Mouse (Mus musculus) neural tube, embryonic 14.5 days (tissue): ENCODE measurements around the gene Wdr93. TPM values are rescaled to one million over a fixed set of nuclear protein-coding genes. Genes with fewer than 3 reads are reported as not detected.
"Not testable (repeated sequence)": the region's sequence is repeated elsewhere in the genome, so short reads cannot be mapped to it uniquely, and the experiment has no call there.

ENCODE experiments used
- ATAC-seq: fragments of 200-750 bp; cut with Nextera tagmentation; 2 replicates; pipeline ENCODE4 v1.8.0; 2017; ENCODE audit warnings: low read depth, mild to moderate bottlenecking, moderate TSS enrichment, moderate library complexity
- H3K27ac ChIP-seq: fragments of 300-500 bp; sonication (generic); 2 replicates; pipeline ENCODE4 v1.5.1; 2014; ENCODE audit warnings: low read depth, mild to moderate bottlenecking, control low read depth, low read length, moderate library complexity, mixed read lengths
- H3K27me3 ChIP-seq: fragments of 300-500 bp; sonication (generic); 2 replicates; pipeline ENCODE4 v1.6.1; 2014; ENCODE audit warnings: low read length; ENCODE audit not compliant: control insufficient read depth, insufficient read depth
- H3K36me3 ChIP-seq: fragments of 300-500 bp; sonication (generic); 2 replicates; pipeline ENCODE4 v1.6.1; 2014; ENCODE audit warnings: low read length, mixed read lengths; ENCODE audit not compliant: control insufficient read depth, insufficient read depth
- H3K4me1 ChIP-seq: fragments of 300-500 bp; sonication (generic); 2 replicates; pipeline ENCODE4 v1.6.1; 2014; ENCODE audit warnings: low read length; ENCODE audit not compliant: control insufficient read depth, insufficient read depth
- H3K4me2 ChIP-seq: fragments of 300-500 bp; sonication (generic); 2 replicates; pipeline ENCODE4 v1.6.1; 2014; ENCODE audit warnings: mild to moderate bottlenecking, low read depth, low read length, control low read depth
- H3K4me3 ChIP-seq: fragments of 300-500 bp; sonication (generic); 2 replicates; pipeline ENCODE4 v1.5.1; 2014; ENCODE audit warnings: low read depth, low read length, control low read depth, mixed read lengths
- H3K9ac ChIP-seq: fragments of 300-500 bp; sonication (generic); replicated peaks from 2 replicates; pipeline ENCODE4 v1.6.1; 2014; ENCODE audit warnings: low read depth, mild to moderate bottlenecking, control low read depth, low read length, mixed read lengths
- H3K9me3 ChIP-seq: fragments of 300-500 bp; sonication (generic); 2 replicates; pipeline ENCODE4 v1.6.1; 2016; ENCODE audit warnings: low read length; ENCODE audit not compliant: control insufficient read depth
- WGBS: fragments of 180-500 bp; shearing (Covaris S2); extraction: QIAGEN DNeasy Blood & Tissue Kit; methylation state at CpG from one replicate; pipeline ENCODE4 v1.1.7; 2014; 5-methylcytosine and 5-hydroxymethylcytosine counted together
- polyA plus RNA-seq: library from polyadenylated mRNA; unstranded; fragments of >200 nt; fragmentation: Nextera tagmentation; extraction: Ambion mirVana; gene quantifications from 2 replicates; pipeline ENCODE4 v1.2.1, GENCODE M21; 2014

Gene Wdr93
- polyA plus RNA-seq, 1 experiment from 2014 or later: 0.08 TPM

DNA sequence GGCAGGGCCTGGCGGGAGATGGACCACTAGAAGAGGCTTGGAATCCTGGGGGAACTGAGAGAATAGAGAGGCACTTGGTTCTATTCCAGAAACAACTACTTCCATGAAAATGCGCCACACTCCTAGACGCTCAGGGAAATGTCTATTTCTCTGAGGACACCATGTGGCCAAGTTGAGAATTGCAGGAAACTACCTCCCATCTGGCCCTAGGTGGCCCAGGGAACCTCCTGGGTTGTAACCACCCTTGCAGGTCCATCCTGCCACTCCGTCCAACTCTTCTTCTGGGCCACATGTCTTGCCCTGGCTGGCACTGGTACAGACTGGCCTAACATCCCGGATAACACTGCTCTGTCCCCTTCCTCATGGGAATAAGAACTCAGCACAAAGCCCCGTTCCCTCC lies 43.3 kb downstream of the Wdr93 start:
- Histone ChIP-seq H3K9ac (no peak overlapping the region), H3K27ac (no peak overlapping the region), H3K36me3 (no peaks in the 10 kb centered on the region), H3K9me3 (no peaks in the 10 kb centered on the region), H3K4me2 (no peak overlapping the region), H3K4me3 (no peak overlapping the region), H3K4me1 (no peaks in the 10 kb centered on the region), H3K27me3 (0 out of 2 replicates have a peak, but pooled peaks cover under 1% of the 10 kb centered on the region)
- peak; percentile 46; the same call in 1 of the 2 replicates for ATAC-seq
- 24% methylated on average over 6 of the region's 6 CpGs for WGBS

DNA sequence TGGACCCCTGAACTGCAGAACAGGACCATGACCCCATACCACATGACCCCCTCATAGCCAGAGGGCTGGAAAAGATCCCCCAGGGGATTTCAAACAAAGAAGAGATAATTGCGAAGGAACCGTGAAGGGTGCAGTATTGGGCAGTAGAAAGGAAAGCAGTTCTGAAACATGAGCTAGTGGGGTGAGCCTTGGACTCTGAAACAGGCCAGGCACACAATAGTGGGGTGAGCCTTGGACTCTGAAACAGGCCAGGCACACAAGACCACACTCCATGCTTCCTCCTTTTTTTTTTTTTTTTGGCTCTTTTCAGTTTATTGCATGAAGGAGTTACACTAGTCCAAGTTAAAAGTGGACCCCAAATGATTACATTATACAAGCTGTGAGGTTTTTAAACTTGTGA lies 46.8 kb downstream of the Wdr93 start:
- not testable (repeated sequence) for H3K4me3 ChIP-seq, H3K36me3 ChIP-seq, ATAC-seq, H3K27ac ChIP-seq, H3K9ac ChIP-seq, H3K4me1 ChIP-seq, H3K4me2 ChIP-seq, H3K9me3 ChIP-seq
- peaks cover 28% of the 10 kb centered on the region for H3K27me3 ChIP-seq
- 5% methylated on average over 2 of the region's 2 CpGs for WGBS

DNA sequence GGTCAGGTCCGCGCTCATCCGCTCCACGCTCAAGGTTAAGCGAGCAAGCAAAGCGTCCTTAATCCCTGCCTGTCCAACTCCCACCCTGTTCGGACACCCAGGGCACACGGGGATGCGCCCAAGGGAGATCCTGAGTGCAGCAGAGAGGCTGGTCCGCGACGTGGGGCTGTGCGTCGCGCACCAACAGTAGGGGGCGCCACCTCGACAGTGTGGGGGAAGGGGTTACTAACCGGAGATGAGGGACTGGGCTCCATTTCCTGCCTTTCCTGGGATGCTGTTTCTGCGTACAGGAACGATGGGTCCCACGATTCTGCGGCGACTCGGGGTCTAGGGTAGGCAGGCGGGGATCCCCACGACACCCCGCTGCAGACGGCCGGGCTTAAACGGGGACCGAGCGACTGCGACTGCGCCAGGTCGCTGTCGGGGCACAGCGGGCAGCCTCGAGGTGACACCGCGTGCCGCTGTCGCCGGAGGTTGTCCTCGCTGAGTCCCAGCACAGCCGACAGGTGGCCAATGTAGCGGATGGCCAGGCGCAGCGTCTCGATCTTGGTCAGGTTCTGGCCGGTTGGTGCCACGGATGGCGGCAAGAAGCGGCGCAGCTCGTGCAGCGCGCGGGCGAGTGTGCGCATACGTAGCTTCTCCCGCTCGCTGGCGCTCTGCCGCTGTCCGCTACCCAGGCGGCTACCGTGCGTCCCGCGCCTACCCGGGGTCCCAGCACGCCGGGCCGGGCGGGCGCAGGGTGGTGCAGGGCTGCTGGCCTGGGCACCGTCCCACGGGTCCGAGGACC lies 49.9 kb downstream of the Wdr93 start:
- H3K4me3 ChIP-seq: peak overlapping the region; percentile 41
- H3K27ac ChIP-seq: no peak overlapping the region
- peak overlapping the region; percentile 52 for H3K9ac ChIP-seq
- WGBS: 1% methylated on average over 79 of the region's 80 CpGs
- H3K36me3 ChIP-seq: no peaks in the 10 kb centered on the region
- ATAC-seq: peak; percentile 58
- peak overlapping the region; percentile 67 for H3K4me2 ChIP-seq
- peaks cover 7% of the 10 kb centered on the region; the same call in 1 of the 2 replicates for H3K4me1 ChIP-seq
- no peaks in the 10 kb centered on the region for H3K9me3 ChIP-seq
- H3K27me3 ChIP-seq: peaks cover 30% of the 10 kb centered on the region

DNA sequence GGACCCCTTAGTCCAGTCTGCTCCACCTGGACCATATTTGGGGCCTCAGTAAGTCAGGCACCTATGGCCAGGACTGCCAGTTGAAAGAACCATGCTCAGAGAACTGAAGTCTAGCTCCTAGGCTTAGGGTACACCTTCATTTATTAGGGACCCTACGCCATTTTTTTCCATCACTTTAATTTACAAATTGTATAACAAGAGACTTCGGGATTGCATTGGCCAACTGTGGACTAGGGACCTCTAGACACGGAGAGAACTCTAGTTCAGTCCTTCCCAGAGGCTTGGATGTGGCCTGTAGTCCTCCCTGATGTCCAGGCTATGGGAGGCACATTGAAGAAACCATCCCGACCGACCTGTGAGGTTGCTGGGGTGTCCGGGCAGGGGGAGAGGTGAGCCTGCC lies 50.7 kb downstream of the Wdr93 start, which contains the start of gene Mesp1:
Gene Mesp1, minus strand, starts transcription at position 101 of the 400 bp plus-strand sequence.
- WGBS: 74% methylated on average over 6 of the region's 6 CpGs
- ATAC-seq: no peak
- H3K27me3 ChIP-seq: peaks cover 30% of the 10 kb centered on the region

GRCm38 (mm10) chr7:79798606-79799005 lies 55.6 kb downstream of the Wdr93 start:
- ATAC-seq: no peak
- H3K27ac ChIP-seq: no peak overlapping the region
- no peaks in the 10 kb centered on the region for H3K36me3 ChIP-seq
- no peaks in the 10 kb centered on the region for H3K9me3 ChIP-seq
- WGBS: 39% methylated on average over 5 of the region's 5 CpGs
- H3K4me3 ChIP-seq: no peak overlapping the region
- no peaks in the 10 kb centered on the region for H3K4me1 ChIP-seq
- H3K4me2 ChIP-seq: no peak overlapping the region
- H3K9ac ChIP-seq: no peak overlapping the region
- H3K27me3 ChIP-seq: peaks cover 7% of the 10 kb centered on the region; the same call in 1 of the 2 replicates

More for the DNA sequence above, 50.7 kb downstream of the Wdr93 start, which contains the start of gene Mesp1:
- Histone ChIP-seq H3K9ac (peak within 1 kb of the TSS; percentile 52), H3K4me1 (peaks cover 7% of the 10 kb centered on the region; the same call in 1 of the 2 replicates), H3K27ac (no peak within 1 kb of the TSS), H3K4me2 (peak within 1 kb of the TSS; percentile 67), H3K36me3 (no peaks in the 10 kb centered on the region), H3K4me3 (peak within 1 kb of the TSS; percentile 41), H3K9me3 (no peaks in the 10 kb centered on the region)

GRCm38 (mm10) chr7:79799048-79799447 lies 56.1 kb downstream of the Wdr93 start:
- H3K36me3 ChIP-seq: no peaks in the 10 kb centered on the region
- no peak overlapping the region for H3K27ac ChIP-seq
- no peak overlapping the region for H3K9ac ChIP-seq
- no peak overlapping the region for H3K4me3 ChIP-seq
- no peak for ATAC-seq
- H3K9me3 ChIP-seq: no peaks in the 10 kb centered on the region
- H3K4me2 ChIP-seq: no peak overlapping the region
- H3K27me3 ChIP-seq: peaks cover 3% of the 10 kb centered on the region; the same call in 1 of the 2 replicates
- WGBS: 4% methylated on average over 8 of the region's 8 CpGs
- H3K4me1 ChIP-seq: no peaks in the 10 kb centered on the region

GRCm38 (mm10) chr7:79799506-79799905 lies 56.5 kb downstream of the Wdr93 start:
- H3K9ac ChIP-seq: no peak overlapping the region
- no peaks in the 10 kb centered on the region for H3K36me3 ChIP-seq
- no peaks in the 10 kb centered on the region for H3K4me1 ChIP-seq
- WGBS: 74% methylated on average over 6 of the region's 6 CpGs
- ATAC-seq: no peak
- H3K27me3 ChIP-seq: 0 out of 2 replicates have a peak, but pooled peaks cover 2% of the 10 kb centered on the region
- H3K9me3 ChIP-seq: no peaks in the 10 kb centered on the region
- no peak overlapping the region for H3K4me2 ChIP-seq
- no peak overlapping the region for H3K4me3 ChIP-seq
- H3K27ac ChIP-seq: no peak overlapping the region

GRCm38 (mm10) chr7:79800336-79800735 lies 57.4 kb downstream of the Wdr93 start:
- H3K9ac ChIP-seq: no peak overlapping the region
- H3K27ac ChIP-seq: no peak overlapping the region
- WGBS: 82% methylated on average over 4 of the region's 4 CpGs
- H3K36me3 ChIP-seq: no peaks in the 10 kb centered on the region
- no peak for ATAC-seq
- no peaks in the 10 kb centered on the region for H3K9me3 ChIP-seq
- no peaks in the 10 kb centered on the region for H3K27me3 ChIP-seq
- no peak overlapping the region for H3K4me2 ChIP-seq
- H3K4me1 ChIP-seq: no peaks in the 10 kb centered on the region
- no peak overlapping the region for H3K4me3 ChIP-seq

- no peak overlapping the region for H3K4me2 ChIP-seq
- ATAC-seq: no peak
- H3K4me3 ChIP-seq: no peak overlapping the region
- H3K9me3 ChIP-seq: no peaks in the 10 kb centered on the region
- no peaks in the 10 kb centered on the region for H3K27me3 ChIP-seq
- no peak overlapping the region for H3K9ac ChIP-seq
- no peak overlapping the region for H3K27ac ChIP-seq
- WGBS: 74% methylated on average over 11 of the region's 11 CpGs
- no peaks in the 10 kb centered on the region for H3K4me1 ChIP-seq
- H3K36me3 ChIP-seq: no peaks in the 10 kb centered on the region
These were observed 58.4 kb downstream of the Wdr93 start for GRCm38 (mm10) chr7:79801391-79801790.
